ENCODE assay signal across 1 mouse cellular context in genomic region chr7:28792391-28793185, GRCm38 (mm10).
TF ChIP-seq lines count a peak whose summit lies in the region.

No protein-coding gene starts in this region.

TF ChIP-seq in CH12.LX, 34 proteins besides CTCF, POLR2A, EP300 and RAD21 (continued from another document):
- TF ChIP-seq IRF4 (IDR thresholded peaks at IDR 0.05; ENCODE audit: low read depth, low read length) (0 out of 2 replicates have a peak, but pooled peaks have one; percentile 4), TCF12 (IDR thresholded peaks at IDR 0.05; ENCODE audit: low read depth, low read length) (peak; percentile 40; the same call in 1 of the 2 replicates), HCFC1 (IDR thresholded peaks at IDR 0.05; ENCODE audit: low read depth, low read length) (peak; percentile 25; the same call in 1 of the 2 replicates)
TF ChIP-seq in CH12.LX: peak in this region for 12.
